Mouse (Mus musculus) G1E (cell line): ENCODE results near the gene Fam187b.
"Not testable (repeated sequence)": the region's sequence is repeated elsewhere in the genome, so short reads cannot be mapped to it uniquely, and the experiment has no call there.

Experiments used
- CTCF ChIP-seq: IDR thresholded peaks from 2 replicates; pipeline ENCODE4 v1.5.1; 2012; ENCODE audit warnings: low read depth, low read length, inconsistent platforms, mixed read lengths
- GATA1 ChIP-seq: IDR thresholded peaks from 2 replicates; pipeline ENCODE4 v1.6.1; 2012; ENCODE audit warnings: borderline replicate concordance, low read length, inconsistent platforms, mixed read lengths
- POLR2AphosphoS5 ChIP-seq: IDR thresholded peaks from 2 replicates; pipeline ENCODE4 v1.6.1; 2012; ENCODE audit warnings: low read depth, low read length, inconsistent platforms; ENCODE audit not compliant: insufficient replicate concordance
- TAL1 ChIP-seq: conservative IDR thresholded peaks from 2 replicates; pipeline ENCODE4 v1.6.1; 2012; ENCODE audit warnings: low read depth, low read length, inconsistent platforms, mixed read lengths

- TF ChIP-seq CTCF, POLR2AphosphoS5, GATA1, TAL1: not testable (repeated sequence)
These were observed 38.0 kb upstream of the Fam187b start for GRCm38 (mm10) chr7:30935422-30936099.
